Mouse (Mus musculus): ENCODE measurements around the gene Clec2d. TPM values are rescaled to one million over a fixed set of nuclear protein-coding genes. Genes with fewer than 3 reads are reported as not detected.

The Clec2d gene
- polyA plus RNA-seq, 1 experiment from 2014 or later = 2.3 TPM

DNA sequence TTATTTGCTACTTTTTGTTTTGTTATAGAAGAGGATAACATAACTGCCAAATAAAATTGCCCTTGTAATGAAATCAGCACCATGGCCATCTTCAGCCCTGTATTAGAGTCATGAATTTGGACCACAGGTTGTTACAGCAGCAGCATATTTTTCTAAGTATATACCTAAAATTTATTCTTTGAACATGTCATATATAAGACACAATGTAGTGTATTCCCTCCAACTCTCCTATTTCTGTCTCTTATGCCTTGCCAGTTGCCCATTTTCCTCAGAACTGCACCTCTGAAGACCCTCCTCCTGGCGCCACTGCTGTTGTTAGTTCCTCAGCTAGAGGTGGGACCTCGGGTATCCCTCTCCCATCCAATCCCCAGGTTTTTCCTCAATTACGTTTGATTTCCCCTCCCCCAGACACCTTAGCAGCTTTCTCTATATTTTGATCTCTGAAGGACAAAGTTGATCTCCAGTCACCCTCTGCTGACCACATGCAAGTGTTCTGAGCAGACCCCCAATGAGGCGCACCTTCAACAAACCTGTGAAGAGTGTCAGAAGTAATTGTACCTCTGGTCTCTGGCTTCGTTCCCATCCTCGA, 53.0 kb downstream of the Clec2d start:
- Histone ChIP-seq H3K27me3 (ENCODE audit: insufficient read depth, low read length) (no peaks in the 10 kb centered on the region), H3K4me2 (ENCODE audit: low read depth, low read length) (peak overlapping the region; percentile 46), H3K4me1 (ENCODE audit: insufficient read depth) (peaks cover 70% of the 10 kb centered on the region), H3K36me3 (replicated peaks; ENCODE audit: insufficient read depth, low read length) (no peaks in the 10 kb centered on the region), H3K9ac (replicated peaks) (peak overlapping the region; percentile 42), H3K27ac (ENCODE audit: low read depth) (peak overlapping the region; percentile 91), H3K4me3 (ENCODE audit: low read depth, low read length) (no peak overlapping the region), H3K9me3 (ENCODE audit: low read length) (no peaks in the 10 kb centered on the region)
- 55% methylated on average over 6 of the region's 6 CpGs for WGBS (ENCODE audit: insufficient replicate concordance)
- TF ChIP-seq EP300 (IDR thresholded peaks at IDR 0.05; ENCODE audit: low read depth) (no peak), CTCF (IDR thresholded peaks at IDR 0.05; ENCODE audit: low read depth) (no peak)
- no peak for DNase-seq
- no peak for ATAC-seq

DNA sequence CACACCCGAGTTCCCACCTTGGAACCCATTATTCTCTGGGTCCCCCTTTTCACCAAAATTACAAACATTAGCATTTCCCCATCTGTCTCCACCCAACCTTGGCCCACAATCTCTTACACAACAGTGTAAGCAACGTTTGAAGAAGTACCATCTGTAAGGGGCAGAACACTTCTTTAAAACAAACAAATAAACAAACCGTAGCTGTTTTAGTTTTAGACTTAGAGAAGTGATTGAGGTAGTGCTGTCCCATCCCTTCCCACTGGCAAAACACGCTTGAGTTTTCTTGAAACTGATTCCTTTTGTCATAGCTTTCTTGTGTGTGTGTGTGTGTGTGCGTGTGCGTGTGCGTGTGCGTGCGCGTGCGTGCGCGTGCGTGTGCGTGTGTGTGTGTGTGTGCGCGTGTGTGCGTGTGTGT, 53.5 kb downstream of the Clec2d start:
- Histone ChIP-seq H3K27me3 (ENCODE audit: insufficient read depth, low read length) (no peaks in the 10 kb centered on the region), H3K9ac (replicated peaks) (peak overlapping the region; percentile 42; the same call in 1 of the 2 replicates), H3K4me2 (ENCODE audit: low read depth, low read length) (peak overlapping the region; percentile 46), H3K9me3 (ENCODE audit: low read length) (no peaks in the 10 kb centered on the region), H3K36me3 (replicated peaks; ENCODE audit: insufficient read depth, low read length) (no peaks in the 10 kb centered on the region), H3K4me1 (ENCODE audit: insufficient read depth) (peaks cover 66% of the 10 kb centered on the region), H3K27ac (ENCODE audit: low read depth) (peak overlapping the region; percentile 91), H3K4me3 (ENCODE audit: low read depth, low read length) (no peak overlapping the region)
- no peak for DNase-seq
- 67% methylated on average over 18 of the region's 18 CpGs for WGBS (ENCODE audit: insufficient replicate concordance)
- ATAC-seq = no peak
- TF ChIP-seq CTCF (IDR thresholded peaks at IDR 0.05; ENCODE audit: low read depth) (no peak), EP300 (IDR thresholded peaks at IDR 0.05; ENCODE audit: low read depth) (no peak)

DNA sequence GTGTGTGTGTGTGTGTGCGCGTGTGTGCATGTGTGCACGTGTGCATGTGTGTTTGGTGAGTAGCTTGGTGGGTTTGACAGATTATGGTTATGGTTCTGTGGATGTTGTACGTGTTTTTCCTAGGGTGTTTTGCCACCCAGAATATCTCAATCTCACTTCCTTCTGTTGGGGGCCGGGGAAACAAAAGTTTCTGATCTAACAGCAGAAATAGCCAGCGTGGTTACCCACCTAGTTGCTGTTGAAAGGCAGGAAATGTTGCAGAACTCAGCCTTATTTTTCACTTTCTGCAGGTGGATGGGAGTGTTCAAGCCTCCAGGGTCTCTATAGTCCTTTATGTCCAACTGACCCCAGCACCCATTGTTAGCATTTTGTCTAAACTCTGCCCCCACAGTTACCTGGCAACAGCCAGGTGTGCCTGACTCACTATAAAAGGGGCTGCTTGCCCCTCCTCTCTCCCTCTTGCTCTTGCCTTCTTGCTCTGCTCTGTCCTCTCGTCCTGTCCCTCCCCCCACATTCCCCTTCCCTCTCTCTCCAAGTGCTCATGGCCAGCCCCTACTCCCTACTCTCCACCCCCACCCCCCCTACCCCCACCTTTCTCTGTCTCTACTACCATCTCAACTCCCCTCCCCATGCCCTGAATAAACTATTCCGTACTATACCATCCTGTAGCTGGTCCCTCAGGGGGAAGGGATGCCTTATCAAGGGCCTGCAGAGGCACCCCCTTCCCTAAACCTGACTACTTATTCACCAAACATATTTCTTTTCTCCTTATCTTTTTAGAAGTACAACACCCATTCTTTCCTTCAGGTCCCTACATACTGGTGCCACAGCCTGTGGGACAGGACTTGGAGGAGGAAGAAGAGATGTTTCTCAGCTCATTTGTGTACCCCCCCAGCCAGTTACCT, 54.3 kb downstream of the Clec2d start:
- Histone ChIP-seq H3K4me2 (ENCODE audit: low read depth, low read length) (peak overlapping the region; percentile 76), H3K36me3 (replicated peaks; ENCODE audit: insufficient read depth, low read length) (no peaks in the 10 kb centered on the region), H3K9ac (replicated peaks) (peak overlapping the region; percentile 30), H3K9me3 (ENCODE audit: low read length) (no peaks in the 10 kb centered on the region), H3K27me3 (ENCODE audit: insufficient read depth, low read length) (no peaks in the 10 kb centered on the region), H3K4me3 (ENCODE audit: low read depth, low read length) (no peak overlapping the region), H3K27ac (ENCODE audit: low read depth) (peak overlapping the region; percentile 91), H3K4me1 (ENCODE audit: insufficient read depth) (peaks cover 59% of the 10 kb centered on the region)
- DNase-seq (peak; percentile 26), ATAC-seq (no peak)
- TF ChIP-seq EP300 (IDR thresholded peaks at IDR 0.05; ENCODE audit: low read depth) = peak; percentile 61
- TF ChIP-seq CTCF (IDR thresholded peaks at IDR 0.05; ENCODE audit: low read depth) = no peak
- 31% methylated on average over 8 of the region's 8 CpGs for WGBS (ENCODE audit: insufficient replicate concordance)

DNA sequence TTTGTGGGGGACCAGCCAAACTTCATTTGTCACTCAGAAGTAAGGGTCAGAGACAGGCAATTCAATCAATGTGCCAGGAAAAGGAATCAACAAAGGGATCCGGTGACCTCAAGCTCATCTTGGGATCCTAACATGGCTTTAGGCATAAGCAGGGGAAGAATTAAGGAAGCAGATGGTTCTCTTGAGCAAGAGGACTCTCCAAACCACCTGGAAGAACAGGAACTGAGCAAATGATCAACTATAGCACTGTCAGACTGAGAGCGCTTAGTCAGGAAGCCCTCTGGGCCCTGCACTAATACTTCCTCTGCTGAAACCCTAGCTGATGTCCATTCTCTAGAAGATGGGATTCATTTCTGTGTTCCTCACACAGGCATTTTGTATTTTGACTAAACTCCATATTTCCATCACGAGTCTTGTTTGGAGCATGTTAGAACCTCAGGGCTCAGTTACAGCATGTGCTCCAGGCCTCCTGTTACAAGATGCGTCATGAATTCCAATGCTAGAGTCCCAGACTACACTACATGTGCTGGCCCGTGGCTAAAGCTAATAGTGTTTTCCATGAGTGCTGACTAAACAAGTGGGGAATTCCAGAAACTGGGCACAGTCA, 55.5 kb downstream of the Clec2d start:
- 0 out of 2 replicates have a peak overlapping the region, but pooled peaks have one; percentile 30 for H3K9ac ChIP-seq (replicated peaks)
- peak overlapping the region; percentile 91 for H3K27ac ChIP-seq (ENCODE audit: low read depth)
- peak overlapping the region; percentile 76 for H3K4me2 ChIP-seq (ENCODE audit: low read depth, low read length)
- peak; percentile 61 for TF ChIP-seq EP300 (IDR thresholded peaks at IDR 0.05; ENCODE audit: low read depth)
- TF ChIP-seq CTCF (IDR thresholded peaks at IDR 0.05; ENCODE audit: low read depth) = no peak
- DNase-seq = no peak
- no peak overlapping the region for H3K4me3 ChIP-seq (ENCODE audit: low read depth, low read length)
- no peaks in the 10 kb centered on the region for H3K36me3 ChIP-seq (replicated peaks; ENCODE audit: insufficient read depth, low read length)
- whole genome bisulfite sequencing (ENCODE audit: insufficient replicate concordance) = 49% methylated on average over 5 of the region's 5 CpGs
- no peaks in the 10 kb centered on the region for H3K27me3 ChIP-seq (ENCODE audit: insufficient read depth, low read length)
- no peaks in the 10 kb centered on the region for H3K9me3 ChIP-seq (ENCODE audit: low read length)
- H3K4me1 ChIP-seq (ENCODE audit: insufficient read depth) = peaks cover 46% of the 10 kb centered on the region
- no peak for ATAC-seq

Small RNA genes within 50 kb of the gene (microRNA-seq; reads per million reads assigned to microRNA genes)
- not detected for gene Gm27514

Other genes starting within 250 kb of the Clec2d start
- gene Clec2g, start 246.2 kb upstream of the Clec2d start, polyA plus RNA-seq (2015; fragmentation: Nextera tagmentation; extraction: Ambion mirVana) = not detected in 2 replicates
- gene Klrb1f, start 134.7 kb upstream of the Clec2d start, polyA plus RNA-seq (2015; fragmentation: Nextera tagmentation; extraction: Ambion mirVana) = 0.27 and 0.59 TPM in 2 replicates
- not detected in 2 replicates for gene Clec2e, start 79.7 kb upstream of the Clec2d start, polyA plus RNA-seq (2015; fragmentation: Nextera tagmentation; extraction: Ambion mirVana)
- gene Cd69, start 94.8 kb downstream of the Clec2d start, polyA plus RNA-seq (2015; fragmentation: Nextera tagmentation; extraction: Ambion mirVana) = 1.0 and 1.5 TPM in 2 replicates
- not detected in 2 replicates for gene 4922502D21Rik, start 151.2 kb downstream of the Clec2d start, polyA plus RNA-seq (2015; fragmentation: Nextera tagmentation; extraction: Ambion mirVana)
- gene Clec12a, start 162.1 kb downstream of the Clec2d start, polyA plus RNA-seq (2015; fragmentation: Nextera tagmentation; extraction: Ambion mirVana) = 14.2 and 14.6 TPM in 2 replicates
- gene Clec12b, start 205.3 kb downstream of the Clec2d start, polyA plus RNA-seq (2015; fragmentation: Nextera tagmentation; extraction: Ambion mirVana) = 0.11 TPM in 1 of 2 replicates, not detected in the other
- 53.8 and 56.0 TPM in 2 replicates for gene Clec1b, start 216.7 kb downstream of the Clec2d start, polyA plus RNA-seq (2015; fragmentation: Nextera tagmentation; extraction: Ambion mirVana)
- gene Clec9a, start 228.2 kb downstream of the Clec2d start, polyA plus RNA-seq (2015; fragmentation: Nextera tagmentation; extraction: Ambion mirVana) = 0.56 and 0.92 TPM in 2 replicates

Data from liver, postnatal 0 days (tissue).